Mouse (Mus musculus) granulocyte monocyte progenitor cell, adult 5-6 weeks (primary cell): ENCODE results near the gene Rbm12. TPM values are rescaled to one million over a fixed set of nuclear protein-coding genes. Genes with fewer than 3 reads are reported as not detected.
"Not testable (repeated sequence)": the region's sequence is repeated elsewhere in the genome, so short reads cannot be mapped to it uniquely, and the experiment has no call there.

Experiments
- ATAC-seq: replicated peaks from 2 replicates; pipeline ENCODE4 v1.8.0; 2016; ENCODE audit warnings: mild to moderate bottlenecking, moderate TSS enrichment, inconsistent platforms; ENCODE audit not compliant: poor library complexity, severe bottlenecking
- total RNA-seq, 2 experiments: library from RNA; stranded (forward) in 1 of 2; stranded (reverse) in 1 of 2; fragments of 200-712, 200-1000 nt in 1 of 2; fragments of >200 nt in 1 of 2; fragmentation: Nextera tagmentation in 1 of 2; gene quantifications; 2 replicates each; pipeline ENCODE4 v1.2.3; 2014 to 2017

Rbm12 gene
- total RNA-seq (2014; fragmentation: Nextera tagmentation) (28.6 and 49.6 TPM in 2 replicates), total RNA-seq (2017) (40.2 and 53.5 TPM in 2 replicates)

DNA sequence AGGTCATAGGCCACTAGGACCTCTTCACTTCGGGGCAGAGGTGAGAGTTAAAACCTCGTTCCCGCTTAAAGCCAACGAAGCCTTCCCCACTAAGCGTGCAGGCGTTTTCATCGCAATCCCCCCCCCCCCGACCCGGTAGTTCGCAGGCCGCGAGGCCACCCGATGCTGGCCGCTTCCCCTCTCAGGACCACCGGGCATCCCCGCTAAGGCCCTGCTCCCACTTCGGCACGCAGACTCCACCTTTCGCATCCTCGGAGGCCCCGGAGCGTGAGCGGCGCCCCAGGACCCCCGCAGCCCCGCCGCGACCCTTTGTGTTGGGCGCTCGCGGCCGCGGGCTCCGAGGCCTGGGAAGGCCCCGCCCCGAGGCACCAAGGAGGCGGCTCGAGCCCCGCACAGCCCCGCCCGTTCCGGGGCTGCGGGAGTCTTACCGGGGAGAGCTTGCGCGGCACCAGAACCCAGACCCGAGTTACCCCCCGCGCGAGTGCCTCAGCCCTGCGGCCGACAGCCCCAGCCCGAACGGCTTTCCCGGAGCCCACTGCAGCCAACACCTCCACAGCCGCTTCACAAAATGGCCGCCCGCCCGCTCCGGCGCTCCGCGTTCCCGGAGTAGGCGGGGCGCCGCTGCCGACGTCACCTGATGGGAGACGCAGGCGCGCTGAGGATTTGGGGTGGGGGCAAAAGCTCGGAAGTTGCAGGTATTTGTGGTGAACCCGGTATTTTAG, at the start of gene Rbm12, which contains the start of gene Cpne1:
Rbm12 (minus strand) TSS at position 621 of the 722 bp plus-strand sequence.
Cpne1 (minus strand) TSS at position 608 of the 722 bp plus-strand sequence.
- ATAC-seq, result peak; percentile 97

DNA sequence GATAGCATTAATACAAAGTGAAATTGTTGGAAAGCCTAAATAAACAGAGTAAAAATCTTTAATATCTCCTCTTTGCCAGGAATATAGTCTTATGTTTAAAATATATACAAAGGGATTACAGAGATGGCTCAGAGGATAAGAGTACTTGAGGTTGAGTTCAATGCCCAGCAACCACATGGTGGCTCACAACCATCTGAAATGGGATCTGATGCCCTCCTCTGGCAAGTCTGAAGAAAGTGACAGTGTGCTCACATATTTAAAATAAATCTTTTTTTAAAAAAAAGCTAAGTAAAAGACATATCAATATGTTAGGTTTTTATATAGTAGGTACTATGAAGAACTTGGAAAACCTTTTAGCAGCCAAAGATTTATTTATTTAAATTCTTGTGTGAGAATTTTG, 39.8 kb upstream of the Rbm12 start:
- ATAC-seq, result no peak

DNA sequence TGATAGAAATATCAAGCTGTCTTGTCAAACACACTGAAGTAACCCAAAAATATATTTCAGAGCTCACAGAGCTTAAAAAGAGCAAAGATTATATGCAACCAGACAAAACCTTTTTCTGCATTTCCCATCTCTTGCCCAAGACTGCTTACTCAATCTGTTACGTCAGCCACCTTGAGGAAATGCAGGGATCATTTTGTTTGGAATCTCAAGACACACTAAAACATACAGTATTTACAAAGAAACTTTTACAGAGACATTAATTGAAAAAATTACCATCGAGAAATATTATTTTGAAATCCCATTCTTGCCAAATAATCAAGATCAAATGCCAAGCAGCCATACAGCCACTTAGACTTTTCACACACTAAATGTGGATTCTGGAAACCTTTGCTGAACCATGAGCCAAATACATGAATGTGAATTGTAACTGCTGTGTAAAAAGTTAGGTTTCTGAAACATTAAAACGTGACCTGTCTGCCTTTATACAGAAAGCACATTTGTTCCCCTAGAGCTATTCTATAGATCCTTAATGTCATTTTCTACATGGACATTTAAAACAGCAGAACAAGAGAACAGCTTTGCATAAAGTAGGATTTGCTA, 35.6 kb upstream of the Rbm12 start:
- no peak for ATAC-seq

- ATAC-seq, result no peak
Measured at GRCm38 (mm10) chr2:156146272-156146989, 34.7 kb upstream of the Rbm12 start.

DNA sequence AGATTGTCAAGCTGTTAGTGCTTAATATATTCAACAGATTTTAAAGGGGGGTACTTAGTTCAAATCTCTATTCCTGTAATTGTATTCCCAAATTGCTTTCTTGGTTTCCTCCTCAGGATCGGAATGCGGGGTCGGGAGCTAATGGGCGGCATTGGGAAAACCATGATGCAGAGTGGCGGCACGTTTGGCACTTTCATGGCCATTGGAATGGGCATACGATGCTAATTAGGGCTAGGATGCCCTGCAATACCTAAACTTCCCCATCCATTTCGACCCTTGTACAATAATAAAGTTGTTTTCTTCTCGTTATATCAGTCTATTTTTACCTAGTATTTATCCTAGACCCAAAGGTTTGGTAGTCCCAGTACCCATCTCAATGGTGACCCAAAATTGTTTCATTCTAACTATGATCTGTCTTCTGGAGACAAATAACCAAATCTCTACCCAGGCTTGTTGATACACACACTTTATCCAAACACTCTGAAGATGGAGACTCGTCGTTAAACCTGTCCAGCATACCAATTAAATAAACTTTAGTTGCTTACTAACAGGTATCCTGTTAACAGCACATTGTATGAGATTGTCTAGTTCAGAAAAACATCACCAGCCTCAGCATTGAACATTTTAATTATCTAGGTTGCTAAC, 33.8 kb upstream of the Rbm12 start:
- no peak for ATAC-seq

DNA sequence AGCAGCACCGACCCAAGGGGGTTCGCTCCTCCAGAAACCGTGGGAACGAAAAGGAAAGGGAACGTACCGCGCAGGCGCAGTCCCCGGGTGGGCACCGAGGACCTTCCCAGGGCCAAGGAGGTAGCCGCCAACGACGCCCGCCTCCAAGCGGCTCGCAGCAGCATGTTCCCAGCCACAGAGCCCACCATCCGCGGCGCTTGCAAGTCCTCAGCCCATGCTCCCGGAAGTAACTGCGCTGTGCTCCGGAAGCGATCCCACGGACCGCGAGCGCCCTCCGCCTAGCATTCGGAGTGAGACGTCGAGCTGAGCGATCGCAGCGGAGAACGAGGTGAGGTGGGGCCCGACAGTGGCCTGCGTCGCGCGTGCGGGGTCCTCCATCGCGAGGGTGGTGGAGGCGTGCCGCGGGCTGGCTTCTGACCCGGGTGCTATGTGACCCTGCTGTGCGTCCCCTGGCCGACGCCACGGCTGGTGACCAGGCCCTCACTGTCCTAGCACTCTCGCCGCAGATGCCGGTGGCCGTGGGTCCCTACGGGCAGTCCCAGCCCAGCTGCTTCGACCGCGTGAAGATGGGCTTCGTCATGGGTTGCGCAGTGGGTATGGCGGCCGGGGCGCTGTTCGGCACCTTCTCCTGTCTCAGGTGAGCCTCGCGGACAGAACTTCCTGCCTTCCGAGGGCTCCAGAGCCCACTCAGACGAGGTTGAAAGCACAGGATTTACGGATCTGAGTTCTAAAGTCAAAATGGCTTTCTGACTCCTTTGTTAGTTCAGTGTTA, 32.4 kb upstream of the Rbm12 start, which contains the start of the genes Romo1 and Nfs1:
Romo1 (plus strand) TSS at position 87 of the 772 bp plus-strand sequence.
Nfs1 (minus strand) TSS at position 234 of the 772 bp plus-strand sequence.
- ATAC-seq, result peak; percentile 95

DNA sequence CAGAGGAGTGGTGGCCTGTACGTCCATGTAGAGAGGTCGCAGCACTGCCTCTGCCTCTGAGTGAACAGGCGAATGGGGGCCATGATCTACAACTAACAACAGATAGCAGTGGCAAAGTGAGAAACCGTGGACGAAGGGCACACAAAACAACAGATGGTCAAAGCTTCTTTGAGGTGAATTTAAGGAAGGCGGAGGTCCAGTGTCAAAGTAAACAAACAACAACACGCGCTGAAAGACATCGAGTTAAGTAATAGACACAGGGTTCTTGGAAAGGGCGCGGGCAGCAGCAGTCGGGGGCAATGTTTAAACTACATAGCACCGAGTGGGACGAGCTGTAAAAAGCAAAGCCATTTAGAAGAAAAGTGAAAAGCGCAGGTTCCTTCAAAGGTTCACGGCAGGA, 31.6 kb upstream of the Rbm12 start:
- ATAC-seq, result peak; percentile 1; the same call in 1 of the 2 replicates

- no peak for ATAC-seq
Measured at GRCm38 (mm10) chr2:156142820-156143219, 31.0 kb upstream of the Rbm12 start.

DNA sequence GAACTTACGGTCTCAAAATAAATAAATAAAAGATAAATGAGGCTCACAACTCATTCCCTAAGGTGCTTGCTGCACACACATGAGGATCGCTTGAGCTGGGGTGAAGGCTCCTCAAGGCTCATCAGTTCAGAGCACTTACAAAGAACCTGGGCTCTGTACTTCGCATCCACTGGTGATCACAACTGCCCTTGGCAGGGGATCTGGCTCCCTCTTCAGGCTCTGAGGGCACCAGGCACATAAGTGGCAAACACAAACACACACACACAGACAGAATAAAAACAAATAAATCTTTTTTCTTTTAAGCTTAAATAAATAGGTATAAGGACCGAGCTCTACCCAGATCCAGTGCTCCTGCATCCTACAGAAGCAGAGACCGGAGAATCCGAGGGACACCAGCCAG, 23.9 kb upstream of the Rbm12 start:
- no peak for ATAC-seq

- no peak for ATAC-seq
Measured at GRCm38 (mm10) chr2:156134161-156134560, 22.4 kb upstream of the Rbm12 start.

DNA sequence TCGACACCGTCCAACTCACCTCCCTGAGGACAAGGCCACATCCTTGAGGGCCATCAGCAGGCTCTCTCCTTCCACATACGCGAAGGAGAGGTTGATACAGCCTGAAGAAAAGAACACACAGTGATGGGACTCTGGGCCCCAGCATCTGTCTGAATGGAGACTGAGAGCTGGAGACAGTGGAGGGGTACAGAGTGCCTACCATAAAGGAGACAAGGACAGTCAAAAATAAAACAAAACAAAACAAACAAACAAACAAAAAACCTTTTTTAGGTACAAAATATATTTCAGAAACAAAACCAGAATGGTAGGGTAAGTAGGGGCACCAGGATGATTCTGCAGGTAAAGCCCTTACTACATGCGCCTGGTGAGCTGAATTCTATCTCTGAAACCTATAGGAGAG, 15.2 kb upstream of the Rbm12 start, which contains the start of gene Gm28036:
Gm28036 (minus strand) TSS at position 101 of the 400 bp plus-strand sequence.
- ATAC-seq, result no peak

GRCm38 (mm10) chr2:156123731-156124130, 12.0 kb upstream of the Rbm12 start:
- ATAC-seq, result no peak

DNA sequence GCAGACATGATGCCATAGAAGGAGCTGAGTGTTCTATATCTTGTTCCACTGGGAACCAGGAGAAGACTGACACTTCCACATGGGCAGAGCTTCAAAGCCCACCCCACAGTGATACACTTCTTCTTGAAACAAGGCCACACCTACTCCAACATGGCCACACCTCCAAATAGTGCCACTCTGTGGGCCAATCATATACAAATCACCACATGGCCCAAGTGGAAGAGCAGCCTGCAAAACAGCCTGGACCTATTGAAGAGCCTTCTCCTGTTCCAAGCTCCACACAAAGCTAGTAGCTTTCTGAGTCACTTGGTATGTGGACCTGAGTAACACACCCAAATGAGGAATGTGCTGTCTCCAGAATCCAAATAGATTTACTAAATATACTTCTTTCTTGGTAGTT, 7.8 kb upstream of the Rbm12 start:
- no peak for ATAC-seq

GRCm38 (mm10) chr2:156112080-156112423, 274 bp upstream of the Rbm12 start:
- not testable (repeated sequence) for ATAC-seq

DNA sequence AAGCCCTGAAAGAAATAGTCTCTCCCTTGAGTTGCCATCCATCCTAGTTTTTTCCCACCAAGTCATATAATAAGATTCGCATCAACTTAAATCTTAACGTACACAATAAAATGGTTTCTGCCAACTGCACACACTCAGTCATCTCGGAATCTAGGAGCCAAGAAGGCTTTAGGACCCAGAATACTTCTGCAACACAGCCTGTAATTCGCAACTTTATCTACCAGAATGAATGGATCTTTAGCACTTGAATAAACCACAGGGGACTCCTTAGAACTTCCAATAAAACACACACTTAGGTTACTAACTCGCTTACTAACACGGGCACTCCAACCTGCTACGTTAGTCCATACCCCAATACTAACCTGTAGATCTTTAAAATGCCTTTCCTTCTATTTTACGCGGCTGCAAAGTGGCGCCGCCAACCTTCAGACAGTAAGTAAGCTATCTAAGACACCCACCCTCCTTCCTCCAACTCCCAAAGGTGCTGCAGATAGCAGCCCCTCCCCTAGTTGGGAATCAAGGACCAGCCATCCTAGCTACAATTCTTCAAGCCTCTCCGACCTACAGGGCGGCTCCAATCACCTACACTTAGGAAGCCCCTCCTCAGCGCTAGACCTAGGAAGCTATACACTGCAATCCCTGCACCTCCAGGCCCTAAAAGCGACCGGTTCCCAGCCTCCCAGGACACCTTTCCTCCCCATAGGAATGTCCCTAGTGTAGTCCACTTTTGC, 986 bp downstream of the Rbm12 start:
- peak; percentile 33 for ATAC-seq

DNA sequence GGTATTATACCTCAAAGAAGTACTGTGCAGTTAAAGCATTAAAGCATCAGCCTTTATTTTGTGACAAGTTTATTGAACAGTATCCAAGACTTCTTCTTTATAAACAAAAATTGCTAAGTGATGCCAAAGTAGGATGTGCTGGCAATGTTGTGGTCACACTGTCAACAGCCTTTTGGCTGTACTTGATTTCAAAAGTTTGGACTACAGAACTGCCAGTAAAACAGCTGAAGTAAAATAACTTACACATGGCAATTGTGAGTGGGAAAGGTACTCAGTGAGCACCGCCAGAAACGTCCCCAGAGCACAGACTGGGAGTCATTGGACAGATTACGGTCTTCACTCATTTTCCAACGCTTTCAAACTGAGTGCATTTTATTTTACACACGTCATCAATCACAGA, 19.9 kb downstream of the Rbm12 start:
- no peak for ATAC-seq

DNA sequence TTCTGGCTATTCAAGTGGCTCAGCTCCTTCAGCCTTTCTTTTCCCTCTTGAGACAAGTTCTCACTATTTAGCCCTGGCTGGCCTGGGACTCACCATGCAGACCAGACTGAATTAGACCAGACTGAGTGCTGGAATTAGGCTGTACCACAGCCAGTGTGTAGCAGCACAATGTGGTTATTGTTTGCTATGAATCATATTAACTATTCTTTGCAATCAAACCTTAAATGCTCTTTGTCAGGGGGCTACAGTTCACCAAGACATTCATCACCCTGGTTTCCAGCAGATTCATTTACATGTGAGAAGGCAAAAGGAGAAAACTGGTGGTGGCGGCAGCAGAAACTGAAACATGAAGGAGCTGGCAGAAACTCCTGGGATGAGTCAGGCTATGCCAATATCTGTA, 22.0 kb downstream of the Rbm12 start:
- ATAC-seq, result no peak

- ATAC-seq, result no peak
Measured at GRCm38 (mm10) chr2:156087391-156088110, 24.2 kb downstream of the Rbm12 start.
